Mouse (Mus musculus): ENCODE results near the gene Dnmt3a. TPM values are rescaled to one million over a fixed set of nuclear protein-coding genes. Genes with fewer than 3 reads are reported as not detected.

Gene Dnmt3a
- total RNA-seq, 2 experiments from 2014 or later = 3.5 to 5.3 TPM

Other genes with a start within 250 kb of the Dnmt3a start
- 9.1 and 14.8 TPM in 2 replicates for gene Dtnb, start 233.6 kb upstream of the Dnmt3a start, total RNA-seq (2015)
- gene Dtnb, start 233.6 kb upstream of the Dnmt3a start, total RNA-seq (2017) = 8.1 and 28.5 TPM in 2 replicates
- 0.38 and 0.57 TPM in 2 replicates for gene Pomc, start 148.9 kb downstream of the Dnmt3a start, total RNA-seq (2015)
- not detected in 2 replicates for gene Pomc, start 148.9 kb downstream of the Dnmt3a start, total RNA-seq (2017)
- 0.09 and 0.30 TPM in 2 replicates for gene Efr3b, start 232.9 kb downstream of the Dnmt3a start, total RNA-seq (2015)
- 0.04 TPM in 2 replicates for gene Efr3b, start 232.9 kb downstream of the Dnmt3a start, total RNA-seq (2017)